Mouse (Mus musculus): Measurements from ENCODE around the gene Gpam.
"Not testable (repeated sequence)": the region's sequence is repeated elsewhere in the genome, so short reads cannot be mapped to it uniquely, and the experiment has no call there.

The Gpam gene

DNA sequence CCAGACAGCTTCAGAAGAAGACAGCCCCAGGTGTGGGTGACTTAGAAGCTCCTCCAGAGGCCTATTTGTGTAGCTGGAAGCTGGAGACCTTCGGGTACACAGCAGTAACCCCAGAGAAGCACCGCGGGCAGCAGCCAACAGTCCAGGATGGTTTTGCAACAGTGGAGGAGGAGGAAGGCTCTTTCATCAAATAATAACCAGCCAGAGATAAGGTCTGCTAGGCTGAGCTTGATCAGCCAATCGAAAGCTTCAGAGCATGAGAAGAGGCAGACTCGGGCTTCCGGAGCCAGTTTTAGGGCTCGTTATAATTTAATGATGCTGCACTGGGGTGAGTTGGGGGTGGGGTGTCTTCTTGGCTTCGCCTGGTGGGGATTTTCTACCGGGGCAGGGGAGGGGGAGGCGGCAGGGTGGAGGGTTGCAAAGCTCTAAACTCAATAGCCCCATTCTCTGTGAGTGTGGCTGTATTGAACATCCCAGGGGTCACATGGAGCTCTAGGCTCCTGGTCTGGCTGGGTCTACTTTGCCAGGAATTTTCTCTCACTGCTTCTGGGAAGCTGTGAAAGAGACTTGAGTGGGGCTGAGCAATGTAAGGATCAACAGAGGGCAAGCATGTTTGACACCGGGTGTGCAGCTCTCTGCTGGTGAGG, at the start of gene Gpam:
Gpam (minus strand) TSS at position 167 of the 647 bp plus-strand sequence.
- DNase-seq (ENCODE audit: low spot score) = no peak

DNA sequence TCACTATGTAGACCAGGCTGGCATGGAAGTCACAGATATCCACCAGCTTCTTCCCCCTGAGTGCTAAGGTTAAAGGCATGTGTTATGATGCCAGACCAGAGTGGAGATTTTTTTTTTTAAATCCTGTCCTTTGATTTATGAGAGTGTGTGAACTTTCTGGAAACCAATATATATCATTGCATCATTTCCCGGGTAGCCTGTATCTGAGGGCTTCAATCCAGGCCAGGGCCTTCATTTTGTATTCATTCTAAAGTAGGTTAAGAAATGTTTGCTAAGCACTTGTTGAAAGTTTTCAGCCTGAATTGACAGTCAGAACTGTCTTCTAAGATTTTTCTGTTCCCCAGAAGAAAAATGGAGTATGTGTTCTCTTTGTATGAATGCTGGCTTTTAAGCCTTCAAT, 44.5 kb upstream of the Gpam start:
- DNase-seq (ENCODE audit: low spot score) = no peak

DNA sequence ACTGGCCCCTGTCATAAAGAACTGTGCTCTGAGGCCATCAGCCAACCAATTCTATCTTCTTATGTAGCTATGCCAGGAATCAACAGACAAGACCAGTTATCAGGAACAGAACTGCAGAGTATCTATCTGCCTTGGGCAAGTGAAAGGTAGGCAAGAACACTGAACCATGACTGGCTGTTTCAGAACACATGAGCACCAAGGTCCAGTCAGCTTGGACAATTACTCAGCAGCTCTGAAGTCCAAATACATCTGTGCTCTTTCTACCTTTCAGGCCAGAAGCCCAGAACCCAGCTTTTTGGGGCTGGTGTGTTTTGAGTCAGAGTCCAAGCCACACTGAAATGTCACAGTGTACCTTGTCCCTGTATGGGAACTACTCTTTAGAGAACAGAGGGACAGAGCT, 43.4 kb upstream of the Gpam start:
- DNase-seq (ENCODE audit: low spot score) = no peak

DNA sequence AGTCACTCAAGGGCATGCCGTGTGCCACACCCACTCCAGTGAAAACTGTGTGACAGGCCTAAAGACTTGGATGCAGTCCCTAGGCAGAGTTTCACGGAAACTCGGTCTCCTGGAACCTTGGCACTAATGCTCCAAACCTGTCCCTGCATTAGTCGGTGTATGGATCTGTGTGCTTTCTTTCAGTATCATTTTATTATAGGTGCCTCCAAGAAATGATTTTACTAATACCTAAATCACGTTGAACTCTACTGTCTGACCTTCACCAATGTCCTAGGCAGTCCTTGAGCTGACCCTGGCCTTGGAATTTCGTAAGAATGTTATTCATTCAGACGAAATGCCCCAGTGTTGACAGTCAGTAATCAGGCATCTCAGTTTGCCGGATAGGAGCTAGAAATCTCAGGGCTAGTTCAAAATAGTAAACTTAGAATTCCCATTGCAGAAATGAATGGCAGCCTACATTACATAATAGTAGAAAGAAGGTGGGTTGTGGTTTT, 42.2 kb upstream of the Gpam start:
- not testable (repeated sequence) for DNase-seq (ENCODE audit: low spot score)

DNA sequence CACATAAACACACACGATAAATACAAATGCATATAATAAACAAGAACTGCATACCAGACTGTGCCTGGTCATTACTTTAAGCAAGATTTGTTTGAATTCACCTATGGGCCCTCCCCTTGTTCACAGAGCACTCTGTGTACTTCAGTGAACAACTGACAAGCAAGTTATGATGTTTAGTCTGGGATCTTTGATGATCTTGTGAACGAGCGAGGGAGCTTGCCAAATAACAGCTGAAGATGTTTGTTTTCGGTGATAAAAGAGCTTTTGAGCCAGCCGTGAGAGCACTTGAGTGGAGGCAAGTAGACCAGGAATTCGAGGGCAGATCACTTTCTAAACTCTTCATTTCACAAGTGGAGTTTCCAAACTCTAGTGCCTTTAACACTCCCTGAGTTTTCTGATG, 41.3 kb upstream of the Gpam start:
- DNase-seq (ENCODE audit: low spot score) = no peak

DNA sequence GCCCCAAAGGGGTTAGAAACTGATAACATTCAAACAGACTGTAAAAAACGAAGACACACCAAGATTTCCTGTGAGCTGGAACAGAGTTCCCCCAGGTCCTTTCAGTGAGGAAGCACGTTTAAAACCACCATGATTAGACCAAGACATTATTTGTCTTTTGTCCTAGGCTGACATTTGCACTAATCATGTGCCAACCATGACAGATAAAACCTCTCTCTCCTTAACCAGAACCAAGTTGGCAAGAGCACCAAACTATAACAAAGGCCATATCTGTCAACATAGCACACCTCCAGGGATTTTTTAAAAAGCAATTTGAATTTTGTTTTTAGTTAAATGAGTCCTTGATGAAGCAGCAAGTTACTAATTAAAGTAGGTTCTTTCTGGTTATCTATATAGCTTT, 40.7 kb upstream of the Gpam start:
- no peak for DNase-seq (ENCODE audit: low spot score)

DNA sequence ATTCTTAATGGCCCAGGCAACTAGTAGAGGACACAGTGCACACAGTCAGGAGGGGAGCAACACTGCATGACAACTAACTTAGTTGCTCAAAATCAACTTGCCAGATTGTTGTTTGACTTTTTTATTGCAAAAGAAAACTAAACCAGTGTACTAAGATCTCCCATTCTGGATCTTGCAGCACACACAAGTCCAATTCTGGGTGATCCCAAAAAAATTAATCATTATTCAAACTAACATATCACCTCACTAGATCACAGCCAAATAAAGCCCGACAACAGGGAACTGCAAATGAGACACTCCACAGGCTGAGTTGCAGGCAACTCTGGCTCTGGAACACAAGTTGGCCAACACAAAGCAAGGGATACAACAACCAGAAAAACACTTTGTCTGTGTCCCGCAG, 39.7 kb upstream of the Gpam start:
- no peak for DNase-seq (ENCODE audit: low spot score)

DNA sequence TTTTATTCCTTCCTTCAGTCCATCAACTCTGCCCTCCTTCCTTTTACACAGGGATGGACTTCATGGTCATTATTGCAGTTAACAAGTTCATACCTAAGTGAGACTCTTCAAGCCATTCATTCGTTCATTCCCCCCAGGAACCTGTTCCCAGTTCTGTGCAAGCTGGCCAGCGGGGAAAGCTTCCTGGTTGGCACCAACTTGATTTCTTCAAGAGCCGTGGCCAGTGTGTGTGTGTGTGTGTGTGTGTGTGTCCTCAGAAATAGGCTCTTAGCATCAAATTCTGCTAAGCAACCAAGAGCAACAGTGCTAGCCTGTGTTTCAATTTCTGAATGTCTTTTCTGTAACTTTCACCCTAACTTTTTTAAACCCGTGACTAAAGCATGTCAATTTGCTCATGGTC, 38.9 kb upstream of the Gpam start:
- DNase-seq (ENCODE audit: low spot score) = no peak

DNA sequence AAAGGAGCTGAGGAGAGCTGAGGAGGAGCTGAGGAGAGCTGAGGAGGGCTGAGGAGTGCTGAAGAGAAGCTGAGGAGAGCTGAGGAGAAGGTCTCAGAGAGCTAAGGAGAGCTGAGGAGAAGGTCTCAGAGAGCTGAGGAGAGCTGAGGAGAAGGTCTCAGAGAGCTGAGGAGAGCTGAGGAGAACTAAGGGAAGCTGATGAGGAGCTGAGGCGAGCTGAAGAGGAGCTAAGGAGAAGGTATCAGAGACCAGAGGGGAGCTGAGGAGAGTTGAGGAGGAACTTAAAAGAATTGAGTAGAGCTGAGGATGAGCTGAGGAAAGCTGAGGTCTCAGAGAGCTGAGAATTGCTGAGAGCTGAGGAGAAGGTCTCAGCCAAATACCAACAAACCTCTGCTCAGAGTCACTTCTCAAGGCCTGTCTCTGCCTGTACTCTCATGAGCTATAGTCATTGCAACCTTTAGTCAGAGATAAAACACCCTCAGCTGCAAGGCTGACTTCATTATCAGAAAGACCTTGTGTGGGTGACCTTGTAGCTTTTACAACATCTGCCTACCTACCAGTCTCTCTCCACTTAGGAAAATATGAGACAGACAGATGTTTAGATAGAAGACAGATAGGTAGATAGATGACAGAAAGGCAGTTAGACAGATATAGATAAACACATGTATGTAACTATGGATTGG, 38.3 kb upstream of the Gpam start:
- no peak for DNase-seq (ENCODE audit: low spot score)

DNA sequence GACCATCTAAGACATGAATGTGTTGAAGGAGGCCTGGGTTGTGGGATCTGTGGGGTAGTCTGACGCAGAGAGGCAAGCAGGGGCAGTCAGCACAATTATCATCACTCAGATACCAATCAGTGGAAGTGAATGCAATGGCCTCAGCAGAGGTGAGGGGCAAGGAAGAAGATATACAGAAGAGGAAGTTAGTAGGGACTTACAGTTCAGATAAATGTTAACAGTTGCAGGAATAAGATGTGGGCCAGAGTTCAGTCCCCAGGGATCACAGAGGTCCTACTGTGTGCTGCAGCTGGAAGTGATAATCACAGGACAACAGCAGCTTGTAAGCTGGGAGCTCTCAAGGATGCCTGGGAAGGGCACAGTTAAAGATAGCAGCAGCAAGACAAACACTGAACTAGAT, 37.1 kb upstream of the Gpam start:
- no peak for DNase-seq (ENCODE audit: low spot score)

DNA sequence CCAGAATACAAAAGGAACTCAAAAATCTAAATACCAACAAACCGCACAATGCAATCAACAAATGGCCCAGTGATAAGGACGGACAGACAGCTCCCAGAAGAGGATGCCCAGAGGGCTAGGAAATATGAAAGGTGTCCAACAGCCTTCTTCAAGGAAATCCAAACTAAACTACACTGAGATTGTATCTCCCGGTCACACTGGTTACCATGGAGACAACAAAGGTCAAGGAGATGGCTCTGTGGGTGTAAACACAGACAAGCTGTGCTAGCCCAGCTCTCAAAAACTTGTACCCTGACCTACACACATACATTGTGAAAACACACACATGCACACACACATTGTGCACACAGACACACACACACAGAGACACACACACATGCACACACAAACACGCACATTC, 35.2 kb upstream of the Gpam start:
- no peak for DNase-seq (ENCODE audit: low spot score)

DNA sequence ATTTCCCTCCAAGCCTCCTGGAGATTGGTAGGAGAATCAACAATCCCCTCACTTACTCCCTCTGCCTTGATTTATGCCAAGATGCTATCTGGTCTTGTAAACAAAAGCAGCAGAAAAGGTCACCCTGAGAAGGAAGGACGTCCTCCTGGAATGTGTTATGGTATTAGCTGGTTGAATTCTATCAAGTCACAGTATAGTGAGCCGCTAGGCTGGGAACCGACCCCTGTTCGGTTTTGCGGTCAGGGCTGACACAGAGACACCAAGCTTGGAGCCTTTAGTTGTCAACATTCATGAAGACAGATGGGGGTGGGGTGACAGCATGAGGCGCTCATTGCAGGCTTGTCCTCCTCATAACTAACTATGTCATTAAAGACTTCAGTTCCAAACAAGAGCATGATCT, 32.8 kb upstream of the Gpam start:
- no peak for DNase-seq (ENCODE audit: low spot score)

DNA sequence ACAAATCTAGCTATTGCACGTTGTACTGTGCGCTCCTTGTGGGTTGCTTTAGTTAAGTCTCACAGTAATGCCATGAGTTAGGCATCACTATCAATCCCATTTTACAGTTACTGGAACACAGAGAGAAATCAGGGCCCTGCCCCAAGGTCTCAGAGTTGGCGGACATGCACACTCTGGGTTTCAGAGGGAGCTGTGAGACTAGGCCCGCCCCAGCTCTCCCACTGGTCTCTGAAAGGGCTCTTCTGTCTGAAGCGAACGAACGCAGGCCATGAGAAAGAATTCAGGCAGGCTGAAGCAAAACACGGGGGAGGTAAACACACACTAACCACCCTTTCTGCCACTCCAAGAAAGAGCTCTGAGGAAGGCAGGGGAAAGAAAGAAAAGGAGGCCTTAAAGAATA, 31.6 kb upstream of the Gpam start:
- no peak for DNase-seq (ENCODE audit: low spot score)

DNA sequence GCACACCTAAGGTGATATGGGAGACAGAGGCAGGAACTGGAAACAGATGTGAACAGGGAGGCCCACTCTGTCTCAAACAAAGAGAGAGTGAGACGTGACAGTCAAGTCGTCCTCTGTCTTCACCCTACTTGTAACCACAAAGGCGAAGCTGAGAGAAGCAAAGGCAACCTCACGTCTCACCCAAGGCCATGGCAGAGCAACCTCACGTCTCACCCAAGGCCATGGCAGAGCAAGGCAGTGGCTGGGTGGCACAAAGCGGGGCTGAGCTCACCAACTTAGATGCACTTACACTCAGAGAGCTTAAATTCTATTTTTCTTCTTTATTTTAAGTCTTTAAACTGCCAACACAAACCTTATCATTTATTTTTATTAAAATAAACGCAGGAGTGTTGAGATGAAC, 30.0 kb upstream of the Gpam start:
- DNase-seq (ENCODE audit: low spot score) = no peak

DNA sequence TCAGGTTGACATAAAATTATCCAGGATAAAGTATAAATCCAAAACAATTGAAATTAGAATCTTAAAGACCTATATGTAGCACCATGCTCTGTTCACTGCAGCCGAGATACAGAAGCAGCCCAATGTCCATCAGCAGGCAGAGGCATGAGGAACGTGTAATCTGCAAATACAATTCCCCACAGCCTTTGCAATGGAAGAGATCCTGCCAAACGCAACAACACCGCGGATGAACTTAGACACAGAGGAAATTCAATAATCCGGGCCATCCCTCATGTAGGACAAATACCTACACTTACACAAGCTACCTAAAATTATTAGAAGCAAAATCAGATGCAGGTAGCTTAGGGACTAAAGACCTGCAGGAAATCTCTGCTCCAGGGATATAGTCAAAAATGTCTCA, 25.9 kb upstream of the Gpam start:
- DNase-seq (ENCODE audit: low spot score) = no peak

DNA sequence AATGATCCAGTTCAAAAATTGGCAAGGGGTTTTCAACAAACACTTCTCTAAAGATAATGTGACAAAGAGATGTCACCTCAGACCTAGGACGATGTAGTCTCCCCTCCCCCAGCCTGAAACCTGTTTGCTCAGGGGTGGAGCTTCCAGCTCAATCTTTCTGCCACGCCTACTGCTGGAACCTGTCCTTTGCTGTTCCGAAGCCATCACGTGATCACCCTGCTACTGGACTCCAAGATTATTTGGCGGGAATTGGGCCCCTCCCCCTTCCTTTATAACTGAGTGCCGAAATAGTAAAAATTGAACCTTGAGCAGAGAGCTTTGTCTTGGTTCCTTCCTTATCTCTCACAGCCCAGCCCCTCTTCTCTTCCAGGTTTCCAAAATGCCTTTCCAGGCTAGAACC, 25.2 kb upstream of the Gpam start:
- DNase-seq (ENCODE audit: low spot score) = not testable (repeated sequence)

DNA sequence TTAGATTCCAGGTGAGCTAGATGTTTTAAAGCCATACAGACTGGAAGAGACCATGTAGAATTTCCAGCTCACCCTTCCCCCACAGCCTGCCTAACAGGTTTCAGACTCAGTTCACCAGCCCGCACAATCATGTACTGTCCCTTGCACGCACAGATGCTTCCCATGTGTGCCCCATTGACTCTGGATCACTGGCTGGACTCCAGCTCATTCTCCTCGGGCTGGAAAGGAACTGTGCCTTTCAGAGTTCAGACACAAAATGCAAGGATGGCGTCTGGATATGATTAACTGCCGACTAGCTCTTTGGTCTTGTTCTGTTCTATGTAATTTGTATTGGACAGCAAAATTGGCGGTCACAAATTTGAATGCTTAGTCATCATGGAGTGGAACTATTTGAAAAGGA, 22.6 kb upstream of the Gpam start:
- no peak for DNase-seq (ENCODE audit: low spot score)

DNA sequence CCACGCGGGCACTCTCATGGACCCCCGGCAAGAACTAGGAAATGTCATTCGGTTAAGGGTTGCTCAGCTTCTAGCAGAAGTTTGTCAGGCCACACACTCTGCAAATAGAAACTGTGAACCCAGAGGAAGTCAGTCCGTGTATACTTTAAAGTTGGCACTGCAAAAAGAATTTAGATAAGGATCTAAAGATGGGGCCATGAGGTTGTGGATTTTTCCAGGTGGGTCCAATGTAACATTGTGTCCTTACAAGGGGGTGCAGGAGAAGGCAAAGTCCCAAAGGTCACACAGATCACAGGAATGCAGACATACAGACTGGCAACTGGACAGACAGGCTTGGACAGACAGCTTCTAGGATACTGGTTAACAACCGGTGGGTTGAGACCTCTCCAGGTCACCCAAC, 21.1 kb upstream of the Gpam start:
- DNase-seq (ENCODE audit: low spot score) = no peak

DNA sequence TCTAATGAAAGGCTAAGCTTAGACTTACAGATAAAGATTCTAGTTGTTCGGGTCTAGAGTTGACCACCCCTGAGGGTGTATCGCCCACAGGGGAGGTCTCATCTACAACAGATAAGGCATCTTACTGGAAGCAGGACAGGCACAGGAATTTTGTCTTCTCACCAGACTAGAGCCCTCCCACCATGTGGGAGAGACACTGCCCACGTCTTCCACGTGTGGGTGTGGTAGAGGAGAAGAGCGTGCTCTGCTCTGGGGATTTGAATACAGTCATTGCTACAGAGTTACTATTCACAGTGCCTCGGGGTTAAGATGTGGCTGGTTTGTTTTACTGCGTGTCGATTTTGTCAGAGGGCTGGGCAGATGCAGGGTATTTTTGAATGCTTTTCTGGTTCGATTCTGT, 20.5 kb upstream of the Gpam start:
- no peak for DNase-seq (ENCODE audit: low spot score)

DNA sequence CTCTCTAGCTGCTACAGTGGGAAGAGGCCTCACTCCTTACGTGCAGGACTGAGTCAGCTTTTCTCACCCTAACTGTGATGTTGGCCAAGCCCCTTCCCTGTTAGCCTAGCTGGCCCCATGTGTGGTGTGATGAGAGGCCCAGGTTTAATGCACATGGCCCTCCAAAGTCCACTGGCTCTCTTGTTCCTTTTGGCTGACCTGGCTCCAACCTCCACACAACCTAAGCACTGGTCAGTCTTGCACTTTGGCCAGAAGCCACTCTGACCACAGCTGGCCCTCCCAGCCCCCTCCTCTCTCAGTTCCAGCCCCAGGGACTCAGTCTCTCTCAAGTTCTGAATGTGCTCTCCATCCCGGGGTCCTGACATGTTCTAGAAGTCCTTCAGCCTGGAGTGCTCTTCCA, 18.1 kb upstream of the Gpam start:
- no peak for DNase-seq (ENCODE audit: low spot score)

DNA sequence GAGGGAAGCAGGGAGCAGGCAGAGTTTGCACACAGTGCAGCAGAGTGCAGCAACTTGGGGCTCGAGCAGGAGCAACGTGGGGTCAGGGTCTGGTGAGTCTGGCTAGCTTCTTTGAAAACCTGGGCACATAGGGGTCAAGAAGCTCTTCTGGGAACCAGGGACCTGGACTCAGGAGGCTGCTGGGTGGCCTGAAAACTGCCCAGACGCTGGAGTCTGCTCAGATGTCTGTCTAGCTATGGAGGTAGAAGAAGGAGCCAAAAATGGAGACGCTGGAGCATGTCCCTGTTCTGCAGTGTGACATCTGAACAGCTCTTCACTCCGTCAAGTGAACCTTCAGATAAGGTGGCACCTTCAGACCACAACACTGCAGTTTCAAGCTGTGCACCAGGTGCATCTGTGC, 17.7 kb upstream of the Gpam start:
- no peak for DNase-seq (ENCODE audit: low spot score)

DNA sequence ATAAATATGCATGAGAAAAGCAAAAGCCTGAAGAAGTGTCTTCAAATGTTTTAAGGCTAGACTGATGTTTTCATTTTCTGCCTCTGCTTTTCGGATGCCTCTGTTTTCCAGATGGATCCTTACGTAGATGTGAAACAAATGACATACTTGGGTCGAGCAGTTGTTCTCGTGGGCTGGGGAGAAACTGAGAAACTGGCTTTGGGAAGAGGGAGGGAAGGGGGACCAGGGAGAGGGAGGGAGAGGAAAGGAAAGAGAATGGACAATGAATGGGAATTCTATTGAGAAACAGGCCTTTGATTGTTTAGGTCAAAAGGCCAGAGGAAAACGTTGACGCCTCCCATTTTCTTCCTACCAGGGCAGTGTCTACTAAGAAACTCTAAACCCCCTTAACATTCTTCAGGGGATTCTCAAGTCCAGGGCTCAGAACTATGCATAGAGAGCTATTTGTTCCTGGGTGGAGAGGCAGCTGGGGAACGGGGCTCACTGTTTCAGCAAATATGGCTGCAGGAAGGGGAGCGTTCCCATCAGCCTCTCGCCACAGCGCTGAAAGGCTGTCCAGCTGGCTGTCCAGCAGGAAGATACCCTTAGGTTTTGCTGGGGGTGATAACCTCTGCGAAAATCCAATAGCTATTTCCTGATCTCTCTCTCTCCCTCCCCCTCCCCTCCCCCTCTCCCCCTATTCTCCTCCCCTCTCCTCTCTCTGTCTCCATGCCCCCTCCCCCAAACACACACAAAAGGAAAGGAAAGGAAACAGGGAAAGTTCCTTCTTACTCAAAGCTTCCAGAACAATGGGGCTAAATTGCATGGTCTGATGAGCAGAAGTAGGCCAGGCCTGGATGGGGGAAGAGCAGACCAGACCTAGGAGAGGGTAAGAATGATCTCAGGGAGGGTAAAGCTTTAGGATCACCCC, 16.6 kb upstream of the Gpam start:
- DNase-seq (ENCODE audit: low spot score) = no peak

DNA sequence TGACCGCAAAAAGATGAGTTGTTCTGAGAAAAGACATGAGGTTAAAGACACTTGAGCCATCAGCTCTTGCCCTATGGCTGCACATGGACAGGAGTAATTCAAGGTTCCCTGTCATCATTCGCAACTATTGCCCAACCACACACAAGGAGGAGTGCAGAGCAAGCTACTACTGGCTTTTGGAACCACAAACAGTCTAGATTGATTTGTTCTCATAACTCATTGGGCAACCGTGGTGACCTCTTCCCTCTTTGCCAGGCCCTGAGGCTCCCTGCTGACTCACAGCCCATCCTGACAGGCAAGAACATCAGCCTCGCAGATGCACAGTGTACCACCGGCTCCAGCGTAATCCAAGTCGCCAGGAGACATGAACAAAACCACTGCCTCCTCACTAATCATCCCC, 12.3 kb upstream of the Gpam start:
- no peak for DNase-seq (ENCODE audit: low spot score)
